Mouse (Mus musculus) hindbrain, embryonic 13.5 days (tissue): ENCODE results near the gene Rfx8. TPM values are rescaled to one million over a fixed set of nuclear protein-coding genes. Genes with fewer than 3 reads are reported as not detected.

Experiments used
- ATAC-seq: fragments of 200-750 bp; cut with Nextera tagmentation; 2 replicates; pipeline ENCODE4 v1.8.0; 2017; ENCODE audit warnings: moderate TSS enrichment; ENCODE audit not compliant: low FRiP score
- H3K27ac ChIP-seq: fragments of 300-500 bp; sonication (generic); 2 replicates; pipeline ENCODE4 v1.5.1; 2015; ENCODE audit warnings: inconsistent platforms, mild to moderate bottlenecking, moderate library complexity
- H3K27me3 ChIP-seq: fragments of 300-500 bp; sonication (generic); 2 replicates; pipeline ENCODE4 v1.6.1; 2015; ENCODE audit warnings: mild to moderate bottlenecking, inconsistent platforms
- H3K36me3 ChIP-seq: fragments of 300-500 bp; sonication (generic); 2 replicates; pipeline ENCODE4 v1.6.1; 2015; ENCODE audit warnings: mild to moderate bottlenecking, inconsistent platforms
- H3K4me1 ChIP-seq: fragments of 300-500 bp; sonication (generic); replicated peaks from 2 replicates; pipeline ENCODE4 v1.6.1; 2015; ENCODE audit warnings: inconsistent platforms
- H3K4me2 ChIP-seq: fragments of 300-500 bp; sonication (generic); 2 replicates; pipeline ENCODE4 v1.6.1; 2015; ENCODE audit warnings: inconsistent platforms, mild to moderate bottlenecking, moderate library complexity
- H3K4me3 ChIP-seq: fragments of 300-500 bp; sonication (generic); 2 replicates; pipeline ENCODE4 v1.5.1; 2015; ENCODE audit warnings: mild to moderate bottlenecking, inconsistent platforms
- H3K9ac ChIP-seq: fragments of 300-500 bp; sonication (generic); 2 replicates; pipeline ENCODE4 v1.6.1; 2015; ENCODE audit warnings: mild to moderate bottlenecking, inconsistent platforms
- H3K9me3 ChIP-seq: fragments of 300-500 bp; sonication (generic); 2 replicates; pipeline ENCODE4 v1.6.1; 2016; ENCODE audit warnings: inconsistent platforms
- WGBS: fragments of 180-500 bp; shearing (Covaris S2); methylation state at CpG from one replicate; pipeline ENCODE4 v1.1.7; 2015; 5-methylcytosine and 5-hydroxymethylcytosine counted together
- polyA plus RNA-seq: library from polyadenylated mRNA; unstranded; fragments of >200 nt; fragmentation: Nextera tagmentation; extraction: Ambion mirVana; gene quantifications from 2 replicates; pipeline ENCODE4 v1.2.1, GENCODE M21; 2015

The Rfx8 gene
- polyA plus RNA-seq, 1 experiment from 2014 or later = 0.26 TPM

GRCm38 (mm10) chr1:39754224-39754957 lies 33.6 kb upstream of the Rfx8 start:
- H3K27ac ChIP-seq = no peak overlapping the region
- H3K9me3 ChIP-seq = no peaks in the 10 kb centered on the region
- no peak for ATAC-seq
- no peak overlapping the region; the same call in 1 of the 2 replicates for H3K9ac ChIP-seq
- no peak overlapping the region for H3K4me2 ChIP-seq
- peaks cover 11% of the 10 kb centered on the region for H3K4me1 ChIP-seq
- H3K27me3 ChIP-seq = no peaks in the 10 kb centered on the region
- H3K4me3 ChIP-seq = no peak overlapping the region
- WGBS = 82% methylated on average over 13 of the region's 13 CpGs
- no peaks in the 10 kb centered on the region for H3K36me3 ChIP-seq

GRCm38 (mm10) chr1:39751537-39751936 lies 30.7 kb upstream of the Rfx8 start:
- WGBS = 88% methylated on average over 6 of the region's 6 CpGs
- ATAC-seq = no peak

GRCm38 (mm10) chr1:39749664-39750063 lies 28.9 kb upstream of the Rfx8 start:
- no peaks in the 10 kb centered on the region for H3K36me3 ChIP-seq
- no peak overlapping the region for H3K9ac ChIP-seq
- no peak overlapping the region for H3K27ac ChIP-seq
- H3K27me3 ChIP-seq = no peaks in the 10 kb centered on the region
- no peaks in the 10 kb centered on the region for H3K9me3 ChIP-seq
- ATAC-seq = 0 out of 2 replicates have a peak, but pooled peaks have one; percentile 36
- H3K4me2 ChIP-seq = no peak overlapping the region
- WGBS = 20% methylated on average over 3 of the region's 3 CpGs
- H3K4me3 ChIP-seq = no peak overlapping the region
- peaks cover 12% of the 10 kb centered on the region for H3K4me1 ChIP-seq

More at GRCm38 (mm10) chr1:39751537-39751936, 30.7 kb upstream of the Rfx8 start:
- no peaks in the 10 kb centered on the region for H3K36me3 ChIP-seq
- H3K9ac ChIP-seq = no peak overlapping the region
- no peak overlapping the region for H3K4me2 ChIP-seq
- H3K27ac ChIP-seq = no peak overlapping the region
- no peak overlapping the region for H3K4me3 ChIP-seq
- no peaks in the 10 kb centered on the region for H3K9me3 ChIP-seq
- no peaks in the 10 kb centered on the region for H3K27me3 ChIP-seq
- peaks cover 12% of the 10 kb centered on the region for H3K4me1 ChIP-seq

- H3K4me1 ChIP-seq = peaks cover 12% of the 10 kb centered on the region
- H3K36me3 ChIP-seq = no peaks in the 10 kb centered on the region
- H3K4me3 ChIP-seq = no peak overlapping the region
- WGBS = 58% methylated on average over 1 of the region's 1 CpGs
- no peak overlapping the region for H3K4me2 ChIP-seq
- H3K27ac ChIP-seq = no peak overlapping the region
- ATAC-seq = no peak
- no peak overlapping the region for H3K9ac ChIP-seq
- H3K9me3 ChIP-seq = no peaks in the 10 kb centered on the region
- H3K27me3 ChIP-seq = no peaks in the 10 kb centered on the region
Observed at GRCm38 (mm10) chr1:39749214-39749613, 28.4 kb upstream of the Rfx8 start.

GRCm38 (mm10) chr1:39748666-39749065 lies 27.9 kb upstream of the Rfx8 start:
- WGBS = 74% methylated on average over 6 of the region's 6 CpGs
- peaks cover 12% of the 10 kb centered on the region for H3K4me1 ChIP-seq
- H3K27ac ChIP-seq = no peak overlapping the region
- H3K4me3 ChIP-seq = no peak overlapping the region
- H3K4me2 ChIP-seq = no peak overlapping the region
- ATAC-seq = no peak
- no peak overlapping the region for H3K9ac ChIP-seq
- H3K36me3 ChIP-seq = no peaks in the 10 kb centered on the region
- H3K27me3 ChIP-seq = no peaks in the 10 kb centered on the region
- H3K9me3 ChIP-seq = no peaks in the 10 kb centered on the region

- ATAC-seq = no peak
- Histone ChIP-seq H3K27me3 (no peaks in the 10 kb centered on the region), H3K9me3 (no peaks in the 10 kb centered on the region), H3K9ac (no peak overlapping the region), H3K27ac (no peak overlapping the region), H3K36me3 (no peaks in the 10 kb centered on the region), H3K4me3 (no peak overlapping the region), H3K4me1 (peaks cover 15% of the 10 kb centered on the region), H3K4me2 (no peak overlapping the region)
- 48% methylated on average over 7 of the region's 7 CpGs for WGBS
Observed at GRCm38 (mm10) chr1:39746464-39746863, 25.7 kb upstream of the Rfx8 start.

GRCm38 (mm10) chr1:39740948-39741347 lies 20.2 kb upstream of the Rfx8 start:
- WGBS = 37% methylated on average over 7 of the region's 7 CpGs
- H3K27ac ChIP-seq = peak overlapping the region; percentile 40; the same call in 1 of the 2 replicates
- peak overlapping the region; percentile 35 for H3K9ac ChIP-seq
- no peaks in the 10 kb centered on the region for H3K9me3 ChIP-seq
- peaks cover 24% of the 10 kb centered on the region for H3K4me1 ChIP-seq
- H3K36me3 ChIP-seq = no peaks in the 10 kb centered on the region
- no peaks in the 10 kb centered on the region for H3K27me3 ChIP-seq
- H3K4me3 ChIP-seq = no peak overlapping the region
- ATAC-seq = no peak
- H3K4me2 ChIP-seq = no peak overlapping the region

GRCm38 (mm10) chr1:39740002-39740401 lies 19.2 kb upstream of the Rfx8 start:
- no peak overlapping the region for H3K4me2 ChIP-seq
- H3K27me3 ChIP-seq = no peaks in the 10 kb centered on the region
- no peak overlapping the region for H3K27ac ChIP-seq
- 68% methylated on average over 4 of the region's 4 CpGs for WGBS
- ATAC-seq = no peak
- H3K9ac ChIP-seq = no peak overlapping the region
- H3K9me3 ChIP-seq = no peaks in the 10 kb centered on the region
- no peak overlapping the region for H3K4me3 ChIP-seq
- no peaks in the 10 kb centered on the region for H3K36me3 ChIP-seq
- H3K4me1 ChIP-seq = peaks cover 29% of the 10 kb centered on the region

- peak overlapping the region; percentile 74 for H3K27ac ChIP-seq
Observed at GRCm38 (mm10) chr1:39735927-39736604, 15.3 kb upstream of the Rfx8 start.

GRCm38 (mm10) chr1:39735493-39735892 lies 14.7 kb upstream of the Rfx8 start:
- 51% methylated on average over 2 of the region's 2 CpGs for WGBS
- H3K9ac ChIP-seq = no peak overlapping the region
- no peaks in the 10 kb centered on the region for H3K36me3 ChIP-seq
- H3K27me3 ChIP-seq = no peaks in the 10 kb centered on the region
- H3K4me3 ChIP-seq = no peak overlapping the region
- no peaks in the 10 kb centered on the region for H3K9me3 ChIP-seq
- ATAC-seq = no peak
- no peak overlapping the region for H3K4me2 ChIP-seq
- peaks cover 33% of the 10 kb centered on the region for H3K4me1 ChIP-seq
- peak overlapping the region; percentile 74 for H3K27ac ChIP-seq

More at GRCm38 (mm10) chr1:39735927-39736604, 15.3 kb upstream of the Rfx8 start:
- Histone ChIP-seq H3K9me3 (no peaks in the 10 kb centered on the region), H3K36me3 (no peaks in the 10 kb centered on the region), H3K4me1 (peaks cover 33% of the 10 kb centered on the region), H3K27me3 (no peaks in the 10 kb centered on the region), H3K4me3 (no peak overlapping the region), H3K9ac (no peak overlapping the region), H3K4me2 (no peak overlapping the region)
- 0 out of 2 replicates have a peak, but pooled peaks have one; percentile 21 for ATAC-seq
- WGBS = 5% methylated on average over 8 of the region's 8 CpGs

GRCm38 (mm10) chr1:39734881-39735280 lies 14.1 kb upstream of the Rfx8 start:
- Histone ChIP-seq H3K9me3 (no peaks in the 10 kb centered on the region), H3K4me2 (no peak overlapping the region), H3K4me1 (peaks cover 32% of the 10 kb centered on the region), H3K4me3 (no peak overlapping the region), H3K9ac (no peak overlapping the region), H3K36me3 (no peaks in the 10 kb centered on the region), H3K27ac (no peak overlapping the region), H3K27me3 (no peaks in the 10 kb centered on the region)
- 88% methylated on average over 6 of the region's 6 CpGs for WGBS
- ATAC-seq = no peak

GRCm38 (mm10) chr1:39734311-39734710 lies 13.5 kb upstream of the Rfx8 start:
- Histone ChIP-seq H3K4me3 (no peak overlapping the region), H3K9me3 (no peaks in the 10 kb centered on the region), H3K27me3 (no peaks in the 10 kb centered on the region), H3K36me3 (no peaks in the 10 kb centered on the region), H3K4me2 (no peak overlapping the region), H3K27ac (no peak overlapping the region), H3K4me1 (peaks cover 32% of the 10 kb centered on the region), H3K9ac (no peak overlapping the region)
- no peak for ATAC-seq
- 93% methylated on average over 13 of the region's 13 CpGs for WGBS
